Mouse (Mus musculus): Measurements from ENCODE around the gene Aspm. TPM values are rescaled to one million over a fixed set of nuclear protein-coding genes. Genes with fewer than 3 reads are reported as not detected.
"Not testable (repeated sequence)": the region's sequence is repeated elsewhere in the genome, so short reads cannot be mapped to it uniquely, and the experiment has no call there.

The Aspm gene
- polyA plus RNA-seq, 1 experiment from 2014 or later, result 7.2 TPM

DNA sequence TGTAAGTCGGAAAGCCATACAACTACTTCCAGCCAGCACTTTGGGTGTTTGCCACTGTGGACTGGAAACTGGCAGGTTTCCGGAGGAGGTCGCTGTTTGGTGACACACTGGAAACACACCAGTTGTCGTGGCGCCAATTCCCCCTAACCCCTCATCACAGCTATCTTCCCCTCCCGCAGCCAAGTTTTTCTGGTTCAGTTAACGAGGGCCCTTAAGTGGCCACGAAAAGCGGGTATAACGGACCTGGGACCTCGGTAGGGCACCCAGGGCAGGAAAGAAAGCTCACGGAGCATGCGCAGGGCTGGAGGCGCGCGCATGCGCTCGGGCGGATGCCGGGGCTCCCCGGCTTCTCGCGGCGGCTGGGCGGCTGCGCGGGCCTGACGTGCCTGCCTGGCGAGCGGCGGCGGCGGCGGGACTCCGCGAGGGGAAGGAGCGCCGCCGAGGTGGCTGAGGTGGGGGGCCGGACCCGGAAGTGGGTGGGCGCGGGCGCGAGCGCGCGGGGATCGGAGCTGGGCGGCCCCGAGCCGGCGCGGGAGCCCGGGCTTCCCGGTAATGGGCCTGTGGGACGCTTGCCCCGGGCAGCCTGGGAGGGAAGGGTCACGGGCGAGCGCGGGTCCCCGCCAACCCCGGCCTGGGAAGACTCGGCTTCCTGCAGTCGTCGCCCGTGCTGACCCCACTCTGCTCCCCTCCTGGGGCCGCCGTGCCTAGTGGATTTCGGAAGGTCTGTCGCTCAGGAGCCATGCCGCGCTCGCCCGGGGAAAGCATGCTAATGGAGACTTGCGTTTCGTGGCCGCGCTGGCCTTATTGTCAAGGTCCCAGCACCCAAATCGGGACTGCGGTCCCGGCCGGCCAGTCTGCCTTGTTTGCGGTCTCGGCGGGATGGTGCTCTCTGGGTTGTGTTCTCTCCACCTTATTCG is 32.4 kb upstream of the Aspm start, which contains the start of gene Zbtb41:
TSS of gene Zbtb41 (plus strand) at position 414 of the 917 bp plus-strand sequence.
- DNase-seq (ENCODE audit: low spot score) (peak; percentile 89), ATAC-seq (replicated peaks; ENCODE audit: low FRiP score, low read depth) (peak; percentile 96)
- Histone ChIP-seq H3K27me3 (ENCODE audit: insufficient read depth, low read length) (no peaks in the 10 kb centered on the region), H3K9ac (ENCODE audit: low read depth, low read length) (peak within 1 kb of the TSS; percentile 96), H3K27ac (peak within 1 kb of the TSS; percentile 90), H3K36me3 (ENCODE audit: insufficient read depth, low read length) (no peaks in the 10 kb centered on the region), H3K9me3 (replicated peaks; ENCODE audit: low read length) (no peaks in the 10 kb centered on the region), H3K4me3 (replicated peaks; ENCODE audit: low read depth, low read length) (peak within 1 kb of the TSS; percentile 78), H3K4me1 (replicated peaks; ENCODE audit: insufficient read depth, low read length) (peaks cover 4% of the 10 kb centered on the region; the same call in 1 of the 2 replicates), H3K4me2 (ENCODE audit: low read length) (peak within 1 kb of the TSS; percentile 80)
- WGBS, result under 1% methylated on average over 85 of the region's 88 CpGs
- TF ChIP-seq CTCF (IDR thresholded peaks at IDR 0.05; ENCODE audit: low read depth), result peak; percentile 60

DNA sequence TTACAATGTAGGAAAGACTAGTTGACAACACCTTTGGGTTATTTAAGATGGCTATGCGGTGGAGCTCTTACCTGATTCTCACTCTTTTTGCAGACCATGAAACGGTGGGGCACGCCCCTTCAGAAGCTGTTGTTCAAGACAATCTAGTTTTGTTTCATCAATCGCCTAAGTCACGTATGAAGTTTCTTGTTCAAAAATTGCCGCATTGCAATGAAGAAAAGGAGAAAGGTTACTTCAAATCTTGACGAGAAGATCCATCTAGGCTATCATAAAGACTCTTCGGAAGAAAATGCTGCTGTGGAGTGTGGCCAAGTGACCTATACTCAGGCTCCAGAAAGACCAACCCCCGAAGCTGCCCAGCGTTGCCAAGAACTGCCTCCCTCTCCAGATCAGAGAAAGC is 31.6 kb upstream of the Aspm start:
- H3K36me3 ChIP-seq (ENCODE audit: insufficient read depth, low read length), result no peaks in the 10 kb centered on the region
- WGBS, result 13% methylated on average over 10 of the region's 10 CpGs
- peaks cover 4% of the 10 kb centered on the region; the same call in 1 of the 2 replicates for H3K4me1 ChIP-seq (replicated peaks; ENCODE audit: insufficient read depth, low read length)
- H3K27me3 ChIP-seq (ENCODE audit: insufficient read depth, low read length), result no peaks in the 10 kb centered on the region
- no peak for TF ChIP-seq CTCF (IDR thresholded peaks at IDR 0.05; ENCODE audit: low read depth)
- H3K9me3 ChIP-seq (replicated peaks; ENCODE audit: low read length), result no peaks in the 10 kb centered on the region
- DNase-seq (ENCODE audit: low spot score), result peak; percentile 51
- peak overlapping the region; percentile 78 for H3K4me3 ChIP-seq (replicated peaks; ENCODE audit: low read depth, low read length)
- H3K27ac ChIP-seq, result peak overlapping the region; percentile 90
- peak overlapping the region; percentile 80 for H3K4me2 ChIP-seq (ENCODE audit: low read length)
- no peak for ATAC-seq (replicated peaks; ENCODE audit: low FRiP score, low read depth)
- peak overlapping the region; percentile 96 for H3K9ac ChIP-seq (ENCODE audit: low read depth, low read length)

DNA sequence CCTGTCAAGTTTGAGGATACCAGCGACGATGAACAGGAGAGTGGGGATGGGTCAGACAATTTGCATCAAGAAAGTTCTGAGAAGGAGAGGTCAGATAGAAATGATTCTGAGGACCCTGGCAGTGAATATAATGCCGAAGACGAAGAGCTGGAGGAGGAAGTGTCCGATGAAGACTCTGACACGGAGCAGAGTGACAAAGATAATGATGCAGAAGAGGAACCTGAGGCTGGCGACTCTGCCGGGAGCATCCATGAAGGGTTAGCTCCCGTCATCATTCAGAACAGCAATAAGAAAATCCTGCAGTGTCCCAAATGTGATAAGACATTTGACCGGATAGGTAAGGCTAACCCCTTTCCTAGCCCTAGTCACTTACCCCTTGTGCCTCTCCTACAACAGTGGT is 30.6 kb upstream of the Aspm start:
- H3K9me3 ChIP-seq (replicated peaks; ENCODE audit: low read length), result no peaks in the 10 kb centered on the region
- H3K9ac ChIP-seq (ENCODE audit: low read depth, low read length), result peak overlapping the region; percentile 9; the same call in 1 of the 2 replicates
- no peak for TF ChIP-seq CTCF (IDR thresholded peaks at IDR 0.05; ENCODE audit: low read depth)
- no peak for DNase-seq (ENCODE audit: low spot score)
- no peak for ATAC-seq (replicated peaks; ENCODE audit: low FRiP score, low read depth)
- peak overlapping the region; percentile 78 for H3K4me3 ChIP-seq (replicated peaks; ENCODE audit: low read depth, low read length)
- H3K4me1 ChIP-seq (replicated peaks; ENCODE audit: insufficient read depth, low read length), result peaks cover 4% of the 10 kb centered on the region; the same call in 1 of the 2 replicates
- 47% methylated on average over 10 of the region's 10 CpGs for WGBS
- H3K27ac ChIP-seq, result no peak overlapping the region
- H3K36me3 ChIP-seq (ENCODE audit: insufficient read depth, low read length), result 0 out of 2 replicates have a peak, but pooled peaks cover 1% of the 10 kb centered on the region
- H3K4me2 ChIP-seq (ENCODE audit: low read length), result peak overlapping the region; percentile 80
- H3K27me3 ChIP-seq (ENCODE audit: insufficient read depth, low read length), result no peaks in the 10 kb centered on the region

DNA sequence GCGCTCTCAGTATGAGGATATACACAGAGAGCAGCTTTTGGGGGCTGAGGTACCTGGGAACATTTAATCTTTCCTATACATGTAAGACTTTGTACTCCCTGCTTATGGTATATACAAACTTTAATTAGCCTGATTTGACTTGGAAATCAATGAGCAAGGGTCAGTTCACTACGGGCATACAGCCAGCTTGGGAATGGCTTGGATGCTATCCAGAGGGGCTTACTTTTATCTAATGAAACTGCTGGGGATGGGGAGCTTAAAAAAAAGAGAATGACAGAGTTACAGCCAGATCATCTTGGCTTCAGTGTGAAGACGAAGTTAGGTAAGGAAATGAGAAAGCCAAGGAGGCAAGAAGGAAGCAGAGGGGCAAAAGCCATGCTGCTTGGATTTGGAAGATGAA is 29.6 kb upstream of the Aspm start:
- Histone ChIP-seq H3K4me1 (replicated peaks; ENCODE audit: insufficient read depth, low read length) (peaks cover 4% of the 10 kb centered on the region; the same call in 1 of the 2 replicates), H3K9me3 (replicated peaks; ENCODE audit: low read length) (no peaks in the 10 kb centered on the region), H3K9ac (ENCODE audit: low read depth, low read length) (no peak overlapping the region), H3K27me3 (ENCODE audit: insufficient read depth, low read length) (no peaks in the 10 kb centered on the region), H3K36me3 (ENCODE audit: insufficient read depth, low read length) (0 out of 2 replicates have a peak, but pooled peaks cover 5% of the 10 kb centered on the region), H3K27ac (no peak overlapping the region), H3K4me3 (replicated peaks; ENCODE audit: low read depth, low read length) (0 out of 2 replicates have a peak overlapping the region, but pooled peaks have one; percentile 3), H3K4me2 (ENCODE audit: low read length) (peak overlapping the region; percentile 28)
- TF ChIP-seq CTCF (IDR thresholded peaks at IDR 0.05; ENCODE audit: low read depth), result no peak
- ATAC-seq (replicated peaks; ENCODE audit: low FRiP score, low read depth) (no peak), DNase-seq (ENCODE audit: low spot score) (no peak)
- WGBS, result 28% methylated on average over 3 of the region's 3 CpGs

DNA sequence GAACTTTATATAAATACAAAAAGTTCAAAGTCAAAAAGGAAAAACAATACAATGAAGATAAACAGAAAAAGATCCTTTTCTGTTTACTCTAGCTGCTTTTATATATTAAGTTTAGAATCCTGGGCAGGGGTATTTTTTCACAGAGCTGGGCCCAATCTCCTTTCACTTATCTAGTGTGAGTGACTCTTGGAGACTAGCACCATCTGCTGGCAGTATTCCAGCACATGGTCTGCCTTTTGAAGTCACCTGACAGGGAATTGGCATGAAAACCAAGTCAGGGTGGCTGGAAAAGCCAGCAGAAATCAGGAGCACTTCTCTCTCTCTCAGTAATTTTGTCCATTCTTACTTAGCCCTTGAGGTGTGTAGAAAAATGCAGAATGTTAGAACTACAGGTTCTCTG is 16.2 kb upstream of the Aspm start:
- DNase-seq (ENCODE audit: low spot score) (peak; percentile 38), ATAC-seq (replicated peaks; ENCODE audit: low FRiP score, low read depth) (no peak; the same call in 1 of the 2 replicates)
- no peak overlapping the region for H3K9ac ChIP-seq (ENCODE audit: low read depth, low read length)
- H3K4me2 ChIP-seq (ENCODE audit: low read length), result no peak overlapping the region
- H3K9me3 ChIP-seq (replicated peaks; ENCODE audit: low read length), result no peaks in the 10 kb centered on the region
- peak; percentile 62 for TF ChIP-seq CTCF (IDR thresholded peaks at IDR 0.05; ENCODE audit: low read depth)
- H3K27me3 ChIP-seq (ENCODE audit: insufficient read depth, low read length), result no peaks in the 10 kb centered on the region
- H3K36me3 ChIP-seq (ENCODE audit: insufficient read depth, low read length), result peaks cover 38% of the 10 kb centered on the region
- no peaks in the 10 kb centered on the region for H3K4me1 ChIP-seq (replicated peaks; ENCODE audit: insufficient read depth, low read length)
- H3K27ac ChIP-seq, result no peak overlapping the region
- H3K4me3 ChIP-seq (replicated peaks; ENCODE audit: low read depth, low read length), result no peak overlapping the region

DNA sequence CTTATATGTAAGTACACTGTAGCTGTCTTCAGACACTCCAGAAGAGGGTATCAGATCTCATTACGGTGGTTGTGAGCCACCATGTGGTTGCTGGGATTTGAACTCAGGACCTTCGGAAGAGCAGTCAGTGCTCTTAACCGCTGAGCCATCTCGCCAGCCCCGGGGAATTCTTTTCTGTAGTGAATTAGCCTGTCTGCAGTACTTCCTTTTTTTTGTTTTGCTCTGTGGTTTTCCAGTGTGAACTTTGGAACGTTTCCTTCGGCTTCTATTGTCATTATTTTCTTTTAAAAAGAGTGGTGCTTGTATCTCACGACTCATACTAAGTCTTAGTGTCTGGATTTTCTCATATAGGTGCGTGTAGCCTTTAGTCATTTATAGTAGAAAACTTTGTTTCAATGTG is 11.5 kb upstream of the Aspm start:
- WGBS, result 82% methylated on average over 9 of the region's 9 CpGs
- not testable (repeated sequence) for H3K4me2 ChIP-seq (ENCODE audit: low read length); ATAC-seq (replicated peaks; ENCODE audit: low FRiP score, low read depth); H3K9ac ChIP-seq (ENCODE audit: low read depth, low read length); DNase-seq (ENCODE audit: low spot score); H3K27ac ChIP-seq; H3K4me3 ChIP-seq (replicated peaks; ENCODE audit: low read depth, low read length); H3K27me3 ChIP-seq (ENCODE audit: insufficient read depth, low read length); H3K9me3 ChIP-seq (replicated peaks; ENCODE audit: low read length); H3K4me1 ChIP-seq (replicated peaks; ENCODE audit: insufficient read depth, low read length)
- H3K36me3 ChIP-seq (ENCODE audit: insufficient read depth, low read length), result peaks cover 24% of the 10 kb centered on the region
